Mouse (Mus musculus): ENCODE measurements around the gene Slc39a10. TPM values are rescaled to one million over a fixed set of nuclear protein-coding genes. Genes with fewer than 3 reads are reported as not detected.
"Not testable (repeated sequence)": the region's sequence is repeated elsewhere in the genome, so short reads cannot be mapped to it uniquely, and the experiment has no call there.

Gene Slc39a10
- total and polyA plus RNA-seq, 2 experiments from 2014 or later: 47.0 to 60.3 TPM

- no peaks in the 10 kb centered on the region for H3K9me3 ChIP-seq (ENCODE audit: low read length)
- no peak for TF ChIP-seq CTCF (IDR thresholded peaks at IDR 0.05; ENCODE audit: low read depth)
- no peaks in the 10 kb centered on the region for H3K36me3 ChIP-seq (ENCODE audit: insufficient read depth, low read length)
- H3K9ac ChIP-seq (replicated peaks; ENCODE audit: low read length): no peak overlapping the region
- ATAC-seq (no peak), DNase-seq (ENCODE audit: low spot score) (no peak)
- no peaks in the 10 kb centered on the region for H3K27me3 ChIP-seq (ENCODE audit: insufficient read depth, low read length)
- no peaks in the 10 kb centered on the region for H3K4me1 ChIP-seq (ENCODE audit: insufficient read depth, low read length)
- no peak overlapping the region for H3K4me2 ChIP-seq (ENCODE audit: low read depth, low read length)
- no peak overlapping the region for H3K27ac ChIP-seq
- no peak overlapping the region for H3K4me3 ChIP-seq (ENCODE audit: low read length)
- 32% methylated on average over 5 of the region's 5 CpGs for WGBS
Observed at GRCm38 (mm10) chr1:46845221-46845620, 47.4 kb downstream of the Slc39a10 start.

DNA sequence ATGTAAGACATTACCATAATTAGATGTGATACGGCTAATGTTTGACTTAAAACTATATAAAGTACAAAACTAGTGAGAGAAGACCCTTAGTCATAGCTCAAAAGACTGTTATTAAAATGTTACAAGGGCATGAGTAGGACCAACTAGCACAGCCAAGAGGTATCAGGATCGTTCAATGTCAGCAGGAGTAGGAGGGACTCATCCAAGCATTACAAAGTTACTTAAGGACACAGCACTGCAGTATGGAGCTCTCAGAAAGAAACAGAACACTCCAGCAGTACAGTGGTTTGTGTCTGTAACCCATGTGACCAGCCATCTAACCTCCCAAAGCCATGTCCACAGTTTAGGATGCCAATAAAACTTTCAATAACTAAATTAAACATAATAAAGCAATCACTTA lies 48.4 kb downstream of the Slc39a10 start:
- H3K36me3 ChIP-seq (ENCODE audit: insufficient read depth, low read length): no peaks in the 10 kb centered on the region
- H3K4me1 ChIP-seq (ENCODE audit: insufficient read depth, low read length): no peaks in the 10 kb centered on the region
- H3K9ac ChIP-seq (replicated peaks; ENCODE audit: low read length): no peak overlapping the region
- 68% methylated on average over 2 of the region's 2 CpGs for WGBS
- H3K4me2 ChIP-seq (ENCODE audit: low read depth, low read length): no peak overlapping the region
- H3K27me3 ChIP-seq (ENCODE audit: insufficient read depth, low read length): no peaks in the 10 kb centered on the region
- ATAC-seq (no peak), DNase-seq (ENCODE audit: low spot score) (no peak)
- H3K27ac ChIP-seq: no peak overlapping the region
- H3K4me3 ChIP-seq (ENCODE audit: low read length): no peak overlapping the region
- H3K9me3 ChIP-seq (ENCODE audit: low read length): no peaks in the 10 kb centered on the region
- no peak for TF ChIP-seq CTCF (IDR thresholded peaks at IDR 0.05; ENCODE audit: low read depth)

GRCm38 (mm10) chr1:46843406-46843805 lies 49.2 kb downstream of the Slc39a10 start:
- Histone ChIP-seq H3K4me2 (ENCODE audit: low read depth, low read length) (no peak overlapping the region), H3K27ac (no peak overlapping the region), H3K4me1 (ENCODE audit: insufficient read depth, low read length) (no peaks in the 10 kb centered on the region), H3K4me3 (ENCODE audit: low read length) (no peak overlapping the region), H3K9ac (replicated peaks; ENCODE audit: low read length) (no peak overlapping the region), H3K27me3 (ENCODE audit: insufficient read depth, low read length) (no peaks in the 10 kb centered on the region), H3K36me3 (ENCODE audit: insufficient read depth, low read length) (no peaks in the 10 kb centered on the region), H3K9me3 (ENCODE audit: low read length) (no peaks in the 10 kb centered on the region)
- no peak for DNase-seq (ENCODE audit: low spot score)
- ATAC-seq: no peak
- TF ChIP-seq CTCF (IDR thresholded peaks at IDR 0.05; ENCODE audit: low read depth): no peak
- WGBS: 72% methylated on average over 4 of the region's 4 CpGs

DNA sequence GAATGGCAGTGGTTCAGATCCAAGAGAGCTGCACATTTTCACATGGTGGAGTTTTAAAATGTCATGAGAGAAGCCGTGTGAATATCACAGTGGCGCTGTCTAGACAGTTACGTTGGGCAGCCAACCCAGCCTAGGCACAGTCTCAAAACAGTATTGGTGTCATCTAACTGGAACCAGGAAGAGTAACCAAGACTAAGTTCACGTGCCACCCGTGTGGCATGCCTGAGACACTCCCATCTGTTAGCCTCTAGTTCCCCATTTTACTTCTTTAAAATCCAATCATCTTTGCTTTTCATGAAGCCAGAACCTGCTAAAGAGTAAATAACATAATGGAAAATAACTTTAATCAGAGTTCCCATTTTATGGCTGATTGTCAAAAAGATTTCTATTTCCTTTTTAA lies 60.7 kb downstream of the Slc39a10 start:
- 94% methylated on average over 5 of the region's 5 CpGs for WGBS
- no peak for ATAC-seq
- H3K9ac ChIP-seq (replicated peaks; ENCODE audit: low read length): no peak overlapping the region

GRCm38 (mm10) chr1:46830066-46830843 lies 62.4 kb downstream of the Slc39a10 start:
- H3K27me3 ChIP-seq (ENCODE audit: insufficient read depth, low read length): no peaks in the 10 kb centered on the region
- H3K4me2 ChIP-seq (ENCODE audit: low read depth, low read length): no peak overlapping the region
- H3K27ac ChIP-seq: no peak overlapping the region
- no peaks in the 10 kb centered on the region for H3K9me3 ChIP-seq (ENCODE audit: low read length)
- no peak overlapping the region for H3K4me3 ChIP-seq (ENCODE audit: low read length)
- ATAC-seq (peak; percentile 70), DNase-seq (ENCODE audit: low spot score) (peak; percentile 43)
- 31% methylated on average over 2 of the region's 2 CpGs for WGBS
- peaks cover 4% of the 10 kb centered on the region; the same call in 1 of the 2 replicates for H3K36me3 ChIP-seq (ENCODE audit: insufficient read depth, low read length)
- H3K4me1 ChIP-seq (ENCODE audit: insufficient read depth, low read length): no peaks in the 10 kb centered on the region
- TF ChIP-seq CTCF (IDR thresholded peaks at IDR 0.05; ENCODE audit: low read depth): no peak
- H3K9ac ChIP-seq (replicated peaks; ENCODE audit: low read length): no peak overlapping the region

More for the DNA sequence above, 60.7 kb downstream of the Slc39a10 start:
- Histone ChIP-seq H3K4me3 (ENCODE audit: low read length) (no peak overlapping the region), H3K9me3 (ENCODE audit: low read length) (no peaks in the 10 kb centered on the region), H3K4me1 (ENCODE audit: insufficient read depth, low read length) (no peaks in the 10 kb centered on the region), H3K27me3 (ENCODE audit: insufficient read depth, low read length) (no peaks in the 10 kb centered on the region), H3K36me3 (ENCODE audit: insufficient read depth, low read length) (peaks cover 4% of the 10 kb centered on the region; the same call in 1 of the 2 replicates), H3K4me2 (ENCODE audit: low read depth, low read length) (no peak overlapping the region), H3K27ac (no peak overlapping the region)
- DNase-seq (ENCODE audit: low spot score): no peak
- TF ChIP-seq CTCF (IDR thresholded peaks at IDR 0.05; ENCODE audit: low read depth): no peak

DNA sequence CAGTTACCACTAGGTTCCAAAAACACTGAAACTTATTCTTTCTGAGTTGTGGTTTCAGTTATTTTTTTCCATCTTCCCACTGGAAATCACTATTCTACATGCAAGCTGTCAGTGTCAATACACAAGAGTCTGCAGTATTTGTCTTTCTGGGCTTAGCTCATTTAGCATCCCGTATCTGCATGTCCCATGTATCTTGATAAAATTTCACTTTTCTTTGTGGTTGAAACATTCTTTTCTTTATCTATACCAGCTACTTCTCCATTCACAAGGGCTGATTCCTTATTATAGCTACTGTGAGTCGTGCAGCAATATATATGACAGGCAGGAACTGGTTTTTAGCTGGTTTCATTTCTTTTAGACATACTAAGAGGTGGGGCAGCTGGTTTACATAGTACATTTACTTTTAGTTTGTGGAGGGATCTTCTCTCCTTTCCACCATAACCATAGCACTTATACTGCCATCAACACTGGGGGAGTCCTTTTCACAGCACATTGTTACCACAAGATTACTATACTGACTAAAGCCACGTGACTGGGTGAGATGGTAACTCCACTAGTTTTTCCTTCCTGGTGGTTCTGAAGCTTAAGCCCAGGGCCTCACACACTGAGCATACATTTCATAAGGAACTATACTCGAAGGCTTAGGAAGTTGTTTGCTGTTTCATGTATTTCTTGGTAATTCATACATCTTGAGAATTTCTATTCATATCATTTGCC lies 70.2 kb downstream of the Slc39a10 start:
- H3K36me3 ChIP-seq (ENCODE audit: insufficient read depth, low read length): peaks cover 23% of the 10 kb centered on the region
- DNase-seq (ENCODE audit: low spot score) (no peak), ATAC-seq (no peak)
- 90% methylated on average over 4 of the region's 4 CpGs for WGBS
- no peaks in the 10 kb centered on the region for H3K4me1 ChIP-seq (ENCODE audit: insufficient read depth, low read length)
- no peak overlapping the region for H3K4me2 ChIP-seq (ENCODE audit: low read depth, low read length)
- no peaks in the 10 kb centered on the region for H3K27me3 ChIP-seq (ENCODE audit: insufficient read depth, low read length)
- H3K27ac ChIP-seq: no peak overlapping the region
- H3K4me3 ChIP-seq (ENCODE audit: low read length): no peak overlapping the region
- no peak for TF ChIP-seq CTCF (IDR thresholded peaks at IDR 0.05; ENCODE audit: low read depth)
- H3K9me3 ChIP-seq (ENCODE audit: low read length): no peaks in the 10 kb centered on the region
- H3K9ac ChIP-seq (replicated peaks; ENCODE audit: low read length): no peak overlapping the region

- TF ChIP-seq CTCF (IDR thresholded peaks at IDR 0.05; ENCODE audit: low read depth): no peak
- 87% methylated on average over 5 of the region's 5 CpGs for WGBS
- ATAC-seq (no peak), DNase-seq (ENCODE audit: low spot score) (no peak)
- H3K4me3 ChIP-seq (ENCODE audit: low read length): no peak overlapping the region
- H3K36me3 ChIP-seq (ENCODE audit: insufficient read depth, low read length): peaks cover 23% of the 10 kb centered on the region
- no peaks in the 10 kb centered on the region for H3K27me3 ChIP-seq (ENCODE audit: insufficient read depth, low read length)
- H3K4me1 ChIP-seq (ENCODE audit: insufficient read depth, low read length): no peaks in the 10 kb centered on the region
- no peaks in the 10 kb centered on the region for H3K9me3 ChIP-seq (ENCODE audit: low read length)
- H3K4me2 ChIP-seq (ENCODE audit: low read depth, low read length): no peak overlapping the region
- no peak overlapping the region for H3K9ac ChIP-seq (replicated peaks; ENCODE audit: low read length)
- no peak overlapping the region for H3K27ac ChIP-seq
Observed at GRCm38 (mm10) chr1:46817934-46818333, 74.7 kb downstream of the Slc39a10 start.

- not testable (repeated sequence) for H3K4me1 ChIP-seq (ENCODE audit: insufficient read depth, low read length); ATAC-seq; H3K27me3 ChIP-seq (ENCODE audit: insufficient read depth, low read length); H3K9me3 ChIP-seq (ENCODE audit: low read length); H3K36me3 ChIP-seq (ENCODE audit: insufficient read depth, low read length); H3K9ac ChIP-seq (replicated peaks; ENCODE audit: low read length); H3K4me2 ChIP-seq (ENCODE audit: low read depth, low read length); H3K27ac ChIP-seq; H3K4me3 ChIP-seq (ENCODE audit: low read length); DNase-seq (ENCODE audit: low spot score)
- WGBS: 88% methylated on average over 4 of the region's 4 CpGs
Observed at GRCm38 (mm10) chr1:46808630-46809029, 84.0 kb downstream of the Slc39a10 start.

Data from hindbrain, postnatal 0 days (tissue).